Mouse (Mus musculus) 3T3-L1 (cell line): ENCODE data around the gene Cd93.
A peak's percentile ranks its signal among the peaks of the same experiment; 100 is the strongest.

Experiments used
- DNase-seq: peaks from one replicate; pipeline ENCODE4 v3.0.0-alpha.2; 2015; ENCODE audit warnings: low read depth, low spot score

Gene Cd93

GRCm38 (mm10) chr2:148443249-148443958, at the start of gene Cd93:
Cd93 (minus strand) TSS chr2:148443563.
- DNase-seq = no peak

- DNase-seq = peak; percentile 87
These were observed 48.7 kb upstream of the Cd93 start for GRCm38 (mm10) chr2:148492108-148492507.

- DNase-seq = no peak
These were observed 46.8 kb upstream of the Cd93 start for GRCm38 (mm10) chr2:148490150-148490549.

- no peak for DNase-seq
These were observed 45.5 kb upstream of the Cd93 start for GRCm38 (mm10) chr2:148488885-148489284.

GRCm38 (mm10) chr2:148485576-148485975, 42.2 kb upstream of the Cd93 start:
- no peak for DNase-seq

GRCm38 (mm10) chr2:148480376-148480775, 37.0 kb upstream of the Cd93 start:
- no peak for DNase-seq

- DNase-seq = peak; percentile 98
These were observed 34.9 kb upstream of the Cd93 start for GRCm38 (mm10) chr2:148478141-148478701.

- DNase-seq = peak; percentile 40
These were observed 34.0 kb upstream of the Cd93 start for GRCm38 (mm10) chr2:148477346-148477745.

GRCm38 (mm10) chr2:148476576-148476975, 33.2 kb upstream of the Cd93 start:
- DNase-seq = peak; percentile 86

GRCm38 (mm10) chr2:148475879-148476495, 32.6 kb upstream of the Cd93 start:
- no peak for DNase-seq

- no peak for DNase-seq
These were observed 26.2 kb upstream of the Cd93 start for GRCm38 (mm10) chr2:148469341-148470238.

GRCm38 (mm10) chr2:148467921-148468440, 24.6 kb upstream of the Cd93 start:
- DNase-seq = no peak

GRCm38 (mm10) chr2:148455341-148455740, 12.0 kb upstream of the Cd93 start:
- DNase-seq = no peak

GRCm38 (mm10) chr2:148454014-148454542, 10.7 kb upstream of the Cd93 start:
- DNase-seq = peak; percentile 92

GRCm38 (mm10) chr2:148453061-148453460, 9.7 kb upstream of the Cd93 start:
- peak; percentile 63 for DNase-seq

GRCm38 (mm10) chr2:148451498-148451897, 8.1 kb upstream of the Cd93 start:
- DNase-seq = no peak

GRCm38 (mm10) chr2:148450616-148451015, 7.3 kb upstream of the Cd93 start:
- no peak for DNase-seq

GRCm38 (mm10) chr2:148449659-148450058, 6.3 kb upstream of the Cd93 start:
- DNase-seq = no peak

- DNase-seq = peak; percentile 78
These were observed 3.1 kb upstream of the Cd93 start for GRCm38 (mm10) chr2:148446446-148446845.

- DNase-seq = peak; percentile 71
These were observed 2.3 kb upstream of the Cd93 start for GRCm38 (mm10) chr2:148445616-148446015.

- DNase-seq = no peak
These were observed 1.1 kb upstream of the Cd93 start for GRCm38 (mm10) chr2:148444472-148444871.
